Mouse (Mus musculus) left cerebral cortex, postnatal 4 days (tissue): ENCODE measurements around the gene Mrpl35. TPM values are rescaled to one million over a fixed set of nuclear protein-coding genes. Genes with fewer than 3 reads are reported as not detected.
"Not testable (repeated sequence)": the region's sequence is repeated elsewhere in the genome, so short reads cannot be mapped to it uniquely, and the experiment has no call there.

Experiments
- DNase-seq: peaks from one replicate; pipeline ENCODE4 v3.0.0-alpha.2; 2022
- intact Hi-C: fragments of 180-260 bp; cut with DNase I; formaldehyde crosslinking; loops from one replicate; pipeline ENCODE4 v1.15.1; 2025
- total RNA-seq, 2 experiments: library from RNA; stranded (reverse); gene quantifications; 2 replicates each; pipeline ENCODE4 v1.2.3; 2021

The Mrpl35 gene
- total RNA-seq = 10 to 100 TPM; 28.3 to 29.0 TPM

GRCm38 (mm10) chr6:71826869-71827268, at the start of gene Mrpl35:
Gene Mrpl35 (minus strand): TSS chr6:71826969.
- intact Hi-C loops = no loop called here
- no peak for DNase-seq

GRCm38 (mm10) chr6:71871396-71871795, 44.6 kb upstream of the Mrpl35 start:
- intact Hi-C loops = loop anchor here (10.0 kb wide), 1 partner anchor 267 kb away; no protein-coding TSS in a partner anchor
- no peak for DNase-seq

- intact Hi-C loops = no loop called here
- no peak for DNase-seq
These were observed 42.0 kb upstream of the Mrpl35 start for GRCm38 (mm10) chr6:71868809-71869208.

GRCm38 (mm10) chr6:71867751-71868150, 41.0 kb upstream of the Mrpl35 start:
- intact Hi-C loops = no loop called here
- no peak for DNase-seq

- intact Hi-C loops = not testable (repeated sequence)
These were observed 20.1 kb upstream of the Mrpl35 start for GRCm38 (mm10) chr6:71846906-71847305.

GRCm38 (mm10) chr6:71840597-71841290, 14.0 kb upstream of the Mrpl35 start:
- no peak for DNase-seq
- intact Hi-C loops = no loop called here

More at GRCm38 (mm10) chr6:71846906-71847305, 20.1 kb upstream of the Mrpl35 start:
- DNase-seq = not testable (repeated sequence)

GRCm38 (mm10) chr6:71839815-71840214, 13.0 kb upstream of the Mrpl35 start:
- DNase-seq = no peak
- intact Hi-C loops = no loop called here

- no peak for DNase-seq
- intact Hi-C loops = no loop called here
These were observed 10.0 kb upstream of the Mrpl35 start for GRCm38 (mm10) chr6:71836811-71837210.

- DNase-seq = peak; percentile 96
- intact Hi-C loops = no loop called here
These were observed 4.8 kb upstream of the Mrpl35 start for GRCm38 (mm10) chr6:71831581-71831960.

- peak; percentile 99 for DNase-seq
- intact Hi-C loops = no loop called here
These were observed 4.2 kb upstream of the Mrpl35 start, which contains the start of gene Immt for GRCm38 (mm10) chr6:71830690-71831580. Gene Immt (plus strand): TSS chr6:71831331.

GRCm38 (mm10) chr6:71829768-71830167, 3.0 kb upstream of the Mrpl35 start:
- intact Hi-C loops = no loop called here
- DNase-seq = no peak

- no peak for DNase-seq
- intact Hi-C loops = no loop called here
These were observed 2.8 kb downstream of the Mrpl35 start for GRCm38 (mm10) chr6:71823961-71824360.

- DNase-seq = peak; percentile 83
- intact Hi-C loops = no loop called here
These were observed 3.3 kb downstream of the Mrpl35 start for GRCm38 (mm10) chr6:71823488-71823887.

GRCm38 (mm10) chr6:71823085-71823484, 3.7 kb downstream of the Mrpl35 start:
- intact Hi-C loops = no loop called here
- no peak for DNase-seq

- DNase-seq = no peak
- intact Hi-C loops = no loop called here
These were observed 6.9 kb downstream of the Mrpl35 start for GRCm38 (mm10) chr6:71819764-71820292.

- intact Hi-C loops = no loop called here
- DNase-seq = no peak
These were observed 13.9 kb downstream of the Mrpl35 start for GRCm38 (mm10) chr6:71812820-71813219.

- intact Hi-C loops = loop anchor here (10.0 kb wide), 1 partner anchor 185 kb away; no protein-coding TSS in a partner anchor
- no peak for DNase-seq
These were observed 16.9 kb downstream of the Mrpl35 start for GRCm38 (mm10) chr6:71809890-71810289.

GRCm38 (mm10) chr6:71806713-71807112, 20.1 kb downstream of the Mrpl35 start:
- intact Hi-C loops = loop anchor here (10.0 kb wide), 1 partner anchor 182 kb away; no protein-coding TSS in a partner anchor
- no peak for DNase-seq

GRCm38 (mm10) chr6:71804061-71804829, 22.5 kb downstream of the Mrpl35 start:
- DNase-seq = peak; percentile 74
- intact Hi-C loops = loop anchor here (10.0 kb wide), 1 partner anchor 179 kb away; no protein-coding TSS in a partner anchor

GRCm38 (mm10) chr6:71803609-71804008, 23.2 kb downstream of the Mrpl35 start:
- no peak for DNase-seq
- intact Hi-C loops = loop anchor here (10.0 kb wide), 1 partner anchor 179 kb away; no protein-coding TSS in a partner anchor
